Comparison of ENCODE assay signal across 15 mouse cellular contexts in the genomic region with DNA sequence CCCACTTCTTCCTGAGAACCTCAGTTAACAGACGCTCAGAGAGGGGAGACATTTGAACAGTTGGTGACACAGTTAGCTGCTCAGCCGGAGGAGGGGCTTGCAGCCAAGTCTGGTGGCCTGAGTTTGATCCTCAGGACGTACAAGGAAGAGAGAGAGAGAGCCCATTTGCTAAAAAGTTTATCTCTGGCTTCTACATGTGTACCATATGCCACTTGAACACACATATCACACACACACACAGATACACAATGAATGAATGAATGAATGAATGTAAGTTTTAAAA. TPM values are rescaled to one million over a fixed set of nuclear protein-coding genes. Genes with fewer than 3 reads are reported as not detected.
A peak's percentile ranks its signal among the peaks of the same experiment; 100 is the strongest.
DNase-seq lines count a peak whose midpoint lies in the region; ATAC-seq and TF ChIP-seq lines count a peak whose summit lies in the region.
"Had no signal": no experiment of that assay in that cellular context is flagged by ENCODE, and none has a peak within 500 bp of the region (broad histone marks: within the 10 kb centered on the region; RNA-seq: fewer than 3 reads in every experiment).

No protein-coding gene starts in this region.

- no peak overlapping the region for H3K4me2 ChIP-seq in heart, embryonic 12.5 days
- no peak overlapping the region for H3K4me2 ChIP-seq in liver, embryonic 15.5 days
- H3K4me2 ChIP-seq: neural tube, embryonic 13.5 days had no signal

- ATAC-seq in heart, embryonic 12.5 days (ENCODE audit: insufficient number of reproducible peaks, low FRiP score), result no peak
- ATAC-seq in liver, embryonic 15.5 days (ENCODE audit: insufficient read depth), result no peak
- ATAC-seq in inflammation-experienced regulatory T-cells, adult 6 months, result no peak
- ATAC-seq: activated CD4-positive, CD25-positive, alpha-beta regulatory T cell, adult 4 months had no signal

- H3K27ac ChIP-seq in heart, embryonic 12.5 days (ENCODE audit: poor library complexity, severe bottlenecking), result 0 out of 2 replicates have a peak overlapping the region, but pooled peaks have one; percentile 15
- peak overlapping the region; percentile 17; the same call in 1 of the 2 replicates for H3K27ac ChIP-seq in left cerebral cortex, adult 2 months
- H3K27ac ChIP-seq in brown adipose tissue, adult 24 weeks (replicated peaks; ENCODE audit: low read depth, low read length), result peak overlapping the region; percentile 96
- H3K27ac ChIP-seq in liver, embryonic 15.5 days (replicated peaks), result 0 out of 2 replicates have a peak overlapping the region, but pooled peaks have one; percentile 16
- H3K27ac ChIP-seq: embryonic facial prominence, embryonic 10.5 days had no signal

- no peak for TF ChIP-seq CTCF in left cerebral cortex, adult 2 months (IDR thresholded peaks at IDR 0.05)

- no peak overlapping the region for H3K9ac ChIP-seq in heart, embryonic 12.5 days
- H3K9ac ChIP-seq in liver, embryonic 15.5 days, result no peak overlapping the region
- H3K9ac ChIP-seq: neural tube, embryonic 13.5 days had no signal

- WGBS in heart, embryonic 12.5 days, result 59% methylated on average over 3 of the region's 3 CpGs
- WGBS in liver, embryonic 15.5 days (ENCODE audit: insufficient replicate concordance), result 29% methylated on average over 3 of the region's 3 CpGs

- no peaks in the 10 kb centered on the region for H3K36me3 ChIP-seq in heart, embryonic 12.5 days
- no peaks in the 10 kb centered on the region for H3K36me3 ChIP-seq in liver, embryonic 15.5 days (replicated peaks)
- H3K36me3 ChIP-seq: embryonic facial prominence, embryonic 10.5 days; neural tube, embryonic 13.5 days had no signal

- intact Hi-C loops in heart, postnatal 14 days (cut with DNase I), result no loop called here
- intact Hi-C loops in left cerebral cortex, adult 2 months (cut with DNase I), result no loop called here

- H3K4me1 ChIP-seq in heart, embryonic 12.5 days (replicated peaks), result peaks cover 20% of the 10 kb centered on the region
- peaks cover 18% of the 10 kb centered on the region for H3K4me1 ChIP-seq in brown adipose tissue, adult 24 weeks (ENCODE audit: control insufficient read depth, insufficient read depth, insufficient read length, low read length)
- peaks cover 58% of the 10 kb centered on the region for H3K4me1 ChIP-seq in liver, embryonic 15.5 days (replicated peaks)

- no peaks in the 10 kb centered on the region for H3K27me3 ChIP-seq in heart, embryonic 12.5 days (replicated peaks)
- no peaks in the 10 kb centered on the region for H3K27me3 ChIP-seq in liver, embryonic 15.5 days
- H3K27me3 ChIP-seq: neural tube, embryonic 13.5 days had no signal

- no peaks in the 10 kb centered on the region for H3K9me3 ChIP-seq in heart, embryonic 12.5 days (replicated peaks)
- H3K9me3 ChIP-seq in liver, embryonic 15.5 days (replicated peaks), result no peaks in the 10 kb centered on the region
- H3K9me3 ChIP-seq: embryonic facial prominence, embryonic 10.5 days; neural tube, embryonic 13.5 days had no signal

- no peak overlapping the region for H3K4me3 ChIP-seq in heart, embryonic 12.5 days
- no peak overlapping the region for H3K4me3 ChIP-seq in left cerebral cortex, adult 2 months
- H3K4me3 ChIP-seq in brown adipose tissue, adult 24 weeks (ENCODE audit: insufficient read depth, low read depth, low read length), result no peak overlapping the region
- no peak overlapping the region for H3K4me3 ChIP-seq in liver, embryonic 15.5 days (replicated peaks)
- H3K4me3 ChIP-seq: embryonic facial prominence, embryonic 10.5 days; neural tube, embryonic 13.5 days had no signal

- DNase-seq in heart, postnatal 14 days, result no peak
- DNase-seq in left cerebral cortex, adult 2 months (ENCODE audit: extremely low spot score in 1 of 2, low spot score in 2 of 2), result no peak
- no peak for DNase-seq in left cerebral cortex, adult 18-20 months (ENCODE audit: low spot score in 2 of 2)
- no peak for DNase-seq in spleen, postnatal 14 days (ENCODE audit: low spot score in 2 of 2)
- DNase-seq: cerebellum, adult 9-10 months; left cerebral cortex, postnatal 4 days; midbrain, embryonic 14.5 days; thymus, postnatal 4 days had no signal

RNA-seq across cellular contexts. Expression of gene Ttpal, which starts 5.3 kb away (rescaled TPM):
- 26.9 and 27.8 TPM in 2 replicates for polyA plus RNA-seq in heart, embryonic 12.5 days (2016; fragmentation: Nextera tagmentation; extraction: Ambion mirVana)
- 10 to 100 TPM; 13.6 to 13.9 TPM for total RNA-seq in heart, postnatal 14 days (2021)
- total RNA-seq in left cerebral cortex, adult 2 months (2021), result 10 to 100 TPM; 69.9 to 81.2 TPM
- 10 to 100 TPM; 66.3 to 68.8 TPM for total RNA-seq in left cerebral cortex, adult 18-20 months (2021)
- 4.8 and 5.8 TPM in 2 replicates for polyA plus RNA-seq in brown adipose tissue, adult 24 weeks (2012; ENCODE audit: insufficient read depth, insufficient read length, missing spikeins)
- 8.5 and 10.4 TPM in 2 replicates for polyA plus RNA-seq in liver, embryonic 15.5 days (2015; fragmentation: Nextera tagmentation; extraction: Ambion mirVana)
- polyA plus RNA-seq in inflammation-experienced regulatory T-cells, adult 6 months (2017; shearing (Covaris generic)), result 10 to 100 TPM; 37.3 to 41.8 (median 40.6) TPM

RNA-seq across cellular contexts. Expression of gene Serinc3, which starts 48.1 kb away (rescaled TPM):
- 67.7 and 76.7 TPM in 2 replicates for polyA plus RNA-seq in heart, embryonic 12.5 days (2016; fragmentation: Nextera tagmentation; extraction: Ambion mirVana)
- 100 to 1,000 TPM; 360 to 363 TPM for total RNA-seq in heart, postnatal 14 days (2021)
- total RNA-seq in left cerebral cortex, adult 2 months (2021), result 100 to 1,000 TPM; 213 to 234 TPM
- 100 to 1,000 TPM; 223 to 236 TPM for total RNA-seq in left cerebral cortex, adult 18-20 months (2021)
- polyA plus RNA-seq in brown adipose tissue, adult 24 weeks (2012; ENCODE audit: insufficient read depth, insufficient read length, missing spikeins), result 113 and 134 TPM in 2 replicates
- 126 and 129 TPM in 2 replicates for polyA plus RNA-seq in liver, embryonic 15.5 days (2015; fragmentation: Nextera tagmentation; extraction: Ambion mirVana)
- polyA plus RNA-seq in inflammation-experienced regulatory T-cells, adult 6 months (2017; shearing (Covaris generic)), result 100 to 1,000 TPM; 124 to 178 (median 145) TPM

Comparison
In these comparisons a context has a peak if more than half of its experiments do, and no peak if none do; other contexts are left out.
1. H3K27ac ChIP-seq: peak in every context shown above with its lines; median percentile 96 in brown adipose tissue, adult 24 weeks; 17 in left cerebral cortex, adult 2 months; 16 in liver, embryonic 15.5 days; 15 in heart, embryonic 12.5 days.